Mouse (Mus musculus) kidney, embryonic 14.5 days (tissue): ENCODE measurements around the gene Cacna1d. TPM values are rescaled to one million over a fixed set of nuclear protein-coding genes. Genes with fewer than 3 reads are reported as not detected.

ENCODE experiments used
- ATAC-seq: fragments of 200-750 bp; cut with Nextera tagmentation; 2 replicates; pipeline ENCODE4 v1.8.0; 2017; ENCODE audit warnings: moderate number of reproducible peaks, mild to moderate bottlenecking, moderate TSS enrichment, moderate library complexity; ENCODE audit not compliant: low FRiP score, low TSS enrichment
- H3K27ac ChIP-seq: fragments of 300-500 bp; sonication (generic); 2 replicates; pipeline ENCODE4 v1.5.1; 2014; ENCODE audit warnings: low read depth, mild to moderate bottlenecking, low read length, moderate library complexity, mixed read lengths
- H3K27me3 ChIP-seq: fragments of 300-500 bp; sonication (generic); 2 replicates; pipeline ENCODE4 v1.6.1; 2014; ENCODE audit warnings: mild to moderate bottlenecking, low read length; ENCODE audit not compliant: control insufficient read depth, insufficient read depth
- H3K36me3 ChIP-seq: fragments of 300-500 bp; sonication (generic); 2 replicates; pipeline ENCODE4 v1.6.1; 2014; ENCODE audit warnings: low read length, mixed read lengths; ENCODE audit not compliant: control insufficient read depth, insufficient read depth
- H3K4me1 ChIP-seq: fragments of 300-500 bp; sonication (generic); 2 replicates; pipeline ENCODE4 v1.6.1; 2014; ENCODE audit warnings: low read length, mixed read lengths; ENCODE audit not compliant: control insufficient read depth, insufficient read depth
- H3K4me2 ChIP-seq: fragments of 300-500 bp; sonication (generic); replicated peaks from 2 replicates; pipeline ENCODE4 v1.6.1; 2014; ENCODE audit warnings: low read depth, mild to moderate bottlenecking, low read length
- H3K4me3 ChIP-seq: fragments of 300-500 bp; sonication (generic); 2 replicates; pipeline ENCODE4 v1.5.1; 2014; ENCODE audit warnings: mild to moderate bottlenecking, low read length
- H3K9ac ChIP-seq: fragments of 300-500 bp; sonication (generic); 2 replicates; pipeline ENCODE4 v1.6.1; 2014; ENCODE audit warnings: low read depth, mild to moderate bottlenecking, low read length, moderate library complexity
- H3K9me3 ChIP-seq: fragments of 300-500 bp; sonication (generic); 2 replicates; pipeline ENCODE4 v1.6.1; 2016; ENCODE audit warnings: low read length; ENCODE audit not compliant: control insufficient read depth
- WGBS: fragments of 180-500 bp; shearing (Covaris S2); extraction: QIAGEN DNeasy Blood & Tissue Kit; methylation state at CpG from one replicate; pipeline ENCODE4 v1.1.7; 2014; 5-methylcytosine and 5-hydroxymethylcytosine counted together
- polyA plus RNA-seq: library from polyadenylated mRNA; unstranded; fragments of >200 nt; fragmentation: Nextera tagmentation; extraction: Ambion mirVana; gene quantifications from 2 replicates; pipeline ENCODE4 v1.2.1, GENCODE M21; 2014

Gene Cacna1d
- polyA plus RNA-seq, 1 experiment from 2014 or later, result 5.1 TPM

DNA sequence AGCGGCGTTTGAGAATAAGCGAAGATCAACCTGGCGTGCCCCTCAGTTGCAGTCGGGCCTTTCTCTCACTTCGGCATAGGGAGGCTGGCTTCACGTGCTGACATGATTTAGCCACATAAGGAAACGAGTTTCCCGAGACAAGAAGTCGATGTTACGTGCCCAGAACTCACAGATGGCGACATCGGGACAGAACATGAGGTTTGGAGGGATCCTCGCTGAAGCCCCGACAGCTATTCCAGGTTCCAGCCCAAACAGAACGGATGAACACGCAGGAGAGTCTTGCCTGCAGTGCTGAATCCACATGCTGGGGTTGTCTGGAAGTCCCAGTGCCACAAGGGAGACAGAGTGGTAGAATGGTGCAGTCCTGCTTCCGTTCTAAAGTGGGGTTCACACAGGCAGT, 452.8 kb downstream of the Cacna1d start:
- Histone ChIP-seq H3K27me3 (no peaks in the 10 kb centered on the region), H3K4me1 (no peaks in the 10 kb centered on the region), H3K4me2 (no peak overlapping the region), H3K36me3 (no peaks in the 10 kb centered on the region), H3K27ac (no peak overlapping the region), H3K9me3 (no peaks in the 10 kb centered on the region), H3K9ac (no peak overlapping the region), H3K4me3 (no peak overlapping the region)
- no peak for ATAC-seq
- 87% methylated on average over 18 of the region's 18 CpGs for WGBS

- Histone ChIP-seq H3K9me3 (no peaks in the 10 kb centered on the region), H3K27ac (no peak overlapping the region), H3K9ac (no peak overlapping the region), H3K4me1 (no peaks in the 10 kb centered on the region), H3K4me3 (no peak overlapping the region), H3K27me3 (no peaks in the 10 kb centered on the region), H3K36me3 (no peaks in the 10 kb centered on the region), H3K4me2 (no peak overlapping the region)
- no peak for ATAC-seq
- WGBS, result 55% methylated on average over 8 of the region's 8 CpGs
Observed at GRCm38 (mm10) chr14:30033405-30033804, 457.9 kb downstream of the Cacna1d start.

GRCm38 (mm10) chr14:30027378-30027777, 463.9 kb downstream of the Cacna1d start:
- H3K9ac ChIP-seq, result no peak overlapping the region
- no peaks in the 10 kb centered on the region for H3K4me1 ChIP-seq
- H3K27me3 ChIP-seq, result no peaks in the 10 kb centered on the region
- WGBS, result 51% methylated on average over 2 of the region's 2 CpGs
- no peak overlapping the region for H3K27ac ChIP-seq
- no peaks in the 10 kb centered on the region for H3K36me3 ChIP-seq
- no peak overlapping the region for H3K4me3 ChIP-seq
- ATAC-seq, result no peak
- no peaks in the 10 kb centered on the region for H3K9me3 ChIP-seq
- H3K4me2 ChIP-seq, result no peak overlapping the region

GRCm38 (mm10) chr14:30024387-30024786, 466.9 kb downstream of the Cacna1d start:
- no peak overlapping the region for H3K9ac ChIP-seq
- 50% methylated on average over 7 of the region's 7 CpGs for WGBS
- H3K36me3 ChIP-seq, result no peaks in the 10 kb centered on the region
- H3K27me3 ChIP-seq, result no peaks in the 10 kb centered on the region
- H3K27ac ChIP-seq, result no peak overlapping the region
- H3K4me3 ChIP-seq, result no peak overlapping the region
- no peak for ATAC-seq
- H3K4me2 ChIP-seq, result no peak overlapping the region
- H3K4me1 ChIP-seq, result no peaks in the 10 kb centered on the region
- H3K9me3 ChIP-seq, result no peaks in the 10 kb centered on the region

GRCm38 (mm10) chr14:30022471-30022870, 468.8 kb downstream of the Cacna1d start:
- Histone ChIP-seq H3K4me2 (no peak overlapping the region), H3K9ac (no peak overlapping the region), H3K27me3 (no peaks in the 10 kb centered on the region), H3K4me3 (no peak overlapping the region), H3K27ac (no peak overlapping the region), H3K9me3 (no peaks in the 10 kb centered on the region), H3K36me3 (no peaks in the 10 kb centered on the region), H3K4me1 (no peaks in the 10 kb centered on the region)
- ATAC-seq, result no peak
- WGBS, result 95% methylated on average over 6 of the region's 6 CpGs

DNA sequence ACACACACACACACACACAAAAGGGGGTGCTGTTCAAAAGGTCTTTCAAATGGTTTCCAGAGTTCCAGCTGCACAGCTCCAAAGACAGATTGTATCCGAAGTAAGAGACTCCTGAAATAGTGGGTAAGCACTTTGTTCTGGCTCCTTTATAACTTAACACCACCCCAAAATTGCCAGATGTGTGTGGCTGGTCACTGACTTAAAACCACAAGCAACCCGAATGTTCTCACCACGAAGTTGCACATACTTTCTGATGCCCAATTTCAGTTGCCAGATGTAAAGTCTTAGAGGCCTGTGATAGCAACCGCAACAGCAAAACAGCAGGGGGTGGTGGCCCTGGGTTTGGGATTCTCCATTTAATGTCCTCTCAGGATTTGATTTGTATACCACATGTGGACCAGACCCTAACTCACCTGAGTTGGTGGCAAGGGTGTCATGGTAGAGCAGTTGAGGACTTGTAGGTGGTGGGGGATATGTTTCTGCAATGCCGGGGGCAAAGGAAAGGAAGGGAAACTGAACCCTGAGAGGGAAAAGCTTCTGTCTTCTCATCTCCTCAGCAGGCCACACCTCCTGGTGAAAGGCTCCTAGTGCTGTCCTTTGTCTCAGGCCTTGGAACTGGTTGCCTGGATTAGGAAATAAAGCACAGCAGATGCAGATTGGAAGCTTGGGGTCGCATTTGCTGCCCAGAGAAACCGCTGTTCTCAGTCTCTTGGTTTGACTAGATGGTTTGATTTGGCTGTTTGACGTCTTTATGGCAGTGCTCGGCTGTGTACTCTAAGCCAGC, 471.3 kb downstream of the Cacna1d start:
- Histone ChIP-seq H3K4me1 (no peaks in the 10 kb centered on the region), H3K4me3 (no peak overlapping the region), H3K9me3 (no peaks in the 10 kb centered on the region), H3K4me2 (no peak overlapping the region), H3K36me3 (no peaks in the 10 kb centered on the region), H3K9ac (no peak overlapping the region), H3K27me3 (no peaks in the 10 kb centered on the region), H3K27ac (no peak overlapping the region)
- 49% methylated on average over 9 of the region's 9 CpGs for WGBS
- no peak for ATAC-seq

GRCm38 (mm10) chr14:30019375-30019774, 471.9 kb downstream of the Cacna1d start:
- no peak for ATAC-seq
- WGBS, result 91% methylated on average over 8 of the region's 8 CpGs
- Histone ChIP-seq H3K4me2 (no peak overlapping the region), H3K36me3 (no peaks in the 10 kb centered on the region), H3K4me1 (no peaks in the 10 kb centered on the region), H3K27me3 (no peaks in the 10 kb centered on the region), H3K4me3 (no peak overlapping the region), H3K9ac (no peak overlapping the region), H3K27ac (no peak overlapping the region), H3K9me3 (no peaks in the 10 kb centered on the region)

GRCm38 (mm10) chr14:30018846-30019245, 472.4 kb downstream of the Cacna1d start:
- Histone ChIP-seq H3K4me1 (no peaks in the 10 kb centered on the region), H3K4me2 (no peak overlapping the region), H3K36me3 (no peaks in the 10 kb centered on the region), H3K27ac (no peak overlapping the region), H3K9me3 (no peaks in the 10 kb centered on the region), H3K4me3 (no peak overlapping the region), H3K27me3 (no peaks in the 10 kb centered on the region), H3K9ac (no peak overlapping the region)
- ATAC-seq, result no peak
- whole genome bisulfite sequencing, result 99% methylated on average over 6 of the region's 6 CpGs

DNA sequence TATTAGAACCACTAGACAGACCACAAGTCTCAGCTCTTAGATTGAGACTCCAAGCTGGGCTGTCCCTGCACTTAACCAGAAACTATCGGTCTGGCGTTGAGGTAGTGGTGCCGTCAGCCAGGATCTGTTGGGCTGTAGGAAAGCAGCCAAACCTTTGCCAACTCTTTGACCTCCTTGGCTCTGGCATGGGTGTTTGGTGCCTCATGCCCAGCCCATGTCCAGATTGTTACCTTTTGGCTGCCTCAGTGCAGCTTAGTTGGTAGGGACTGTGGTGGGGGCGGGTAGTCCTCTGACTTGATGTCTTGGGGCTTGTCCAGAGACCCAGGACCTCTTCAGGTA, 472.8 kb downstream of the Cacna1d start:
- 95% methylated on average over 4 of the region's 4 CpGs for WGBS
- Histone ChIP-seq H3K4me1 (no peaks in the 10 kb centered on the region), H3K27me3 (no peaks in the 10 kb centered on the region), H3K4me3 (no peak overlapping the region), H3K9me3 (no peaks in the 10 kb centered on the region), H3K9ac (no peak overlapping the region), H3K36me3 (no peaks in the 10 kb centered on the region), H3K4me2 (no peak overlapping the region), H3K27ac (no peak overlapping the region)
- ATAC-seq, result no peak
